Mouse (Mus musculus) spleen, postnatal 4 days (tissue): ENCODE measurements around the gene Cd48.
"Not testable (repeated sequence)": the region's sequence is repeated elsewhere in the genome, so short reads cannot be mapped to it uniquely, and the experiment has no call there.

Experiments used
- DNase-seq, 2 experiments: peaks; one replicate each; pipeline ENCODE4 v3.0.0; 2022; ENCODE audit warnings: low spot score in 2 of 2

Cd48 gene

GRCm38 (mm10) chr1:171693918-171694317 is 12.1 kb downstream of the Cd48 start:
- no peak for DNase-seq

GRCm38 (mm10) chr1:171698983-171699382 is 17.2 kb downstream of the Cd48 start:
- DNase-seq, result peak; percentile 67 to 79

GRCm38 (mm10) chr1:171713736-171714135 is 31.9 kb downstream of the Cd48 start:
- not testable (repeated sequence) for DNase-seq

- no peak for DNase-seq
Observed at GRCm38 (mm10) chr1:171715434-171715833, 33.6 kb downstream of the Cd48 start.

- DNase-seq, result no peak
Observed at GRCm38 (mm10) chr1:171716232-171716631, 34.4 kb downstream of the Cd48 start.

- DNase-seq, result no peak
Observed at GRCm38 (mm10) chr1:171731195-171731594, 49.4 kb downstream of the Cd48 start.

GRCm38 (mm10) chr1:171734898-171735297 is 53.1 kb downstream of the Cd48 start:
- DNase-seq, result no peak

GRCm38 (mm10) chr1:171748127-171748969 is 66.5 kb downstream of the Cd48 start:
- no peak for DNase-seq
